Mouse (Mus musculus): ENCODE results near the gene Bcas3. TPM values are rescaled to one million over a fixed set of nuclear protein-coding genes. Genes with fewer than 3 reads are reported as not detected.
"Not testable (repeated sequence)": the region's sequence is repeated elsewhere in the genome, so short reads cannot be mapped to it uniquely, and the experiment has no call there.

Bcas3 gene
- total and polyA plus RNA-seq, 3 experiments, result 45.8 to 63.8 (median 47.6) TPM

DNA sequence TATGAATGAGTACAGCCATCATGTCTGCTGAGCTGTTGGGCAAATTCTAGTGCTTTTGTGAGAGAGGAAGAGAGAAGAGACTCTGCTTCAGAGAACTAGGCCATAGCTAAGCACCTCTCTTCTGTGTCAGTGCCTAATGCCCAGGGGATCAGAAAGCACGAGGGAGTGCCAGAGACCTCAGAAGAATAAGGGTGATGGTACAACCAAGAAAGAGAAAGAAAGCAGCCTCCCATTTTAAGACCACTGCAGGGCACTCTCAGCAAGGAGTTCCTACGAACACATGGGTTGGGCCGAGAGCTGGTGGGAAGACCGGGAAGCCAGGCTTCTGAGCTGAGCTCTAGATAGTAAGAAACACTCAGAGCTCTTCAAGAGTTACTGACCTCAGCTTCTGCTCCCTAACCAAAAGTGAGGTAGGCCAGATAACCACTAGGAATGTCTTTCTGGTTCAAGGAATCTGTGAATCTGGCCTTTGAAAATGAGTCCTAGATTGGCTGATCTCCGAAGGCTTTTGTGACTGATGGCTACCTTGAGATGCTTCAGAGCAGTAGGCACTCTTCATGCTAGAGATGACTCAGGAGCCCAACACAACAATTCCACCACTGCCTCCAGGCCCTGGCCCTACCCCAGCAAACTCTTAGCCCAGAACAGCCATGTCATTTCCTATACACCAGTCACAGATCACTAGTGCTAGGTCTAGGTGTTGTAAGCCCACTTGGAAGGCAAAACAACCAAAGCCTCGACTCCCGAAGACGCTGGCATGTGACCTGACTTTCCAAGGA is 359.2 kb downstream of the Bcas3 start:
- DNase-seq, result peak; percentile 62

- DNase-seq, result peak; percentile 88
These were observed 360.2 kb downstream of the Bcas3 start for GRCm38 (mm10) chr11:85712860-85713813.

DNA sequence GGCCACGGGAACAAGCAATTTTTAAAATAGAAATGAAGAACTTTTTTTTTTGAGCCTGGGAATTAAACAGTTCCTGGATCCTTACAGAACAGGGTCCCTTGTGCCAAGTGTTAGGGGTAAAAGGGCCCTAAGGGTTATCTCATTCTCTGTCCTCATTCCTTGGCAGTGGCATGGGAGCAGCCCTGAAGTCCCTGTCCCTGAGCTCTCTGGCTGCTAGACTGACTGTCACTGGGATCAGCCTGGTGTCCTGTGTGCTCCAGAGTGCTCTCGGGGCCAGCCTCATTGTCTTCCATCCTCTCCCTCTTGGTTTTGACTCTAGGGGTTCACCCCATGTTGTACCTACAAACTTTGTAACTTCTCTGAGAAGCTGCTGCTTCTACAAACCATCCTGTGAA is 360.8 kb downstream of the Bcas3 start:
- DNase-seq, result no peak

GRCm38 (mm10) chr11:85714312-85714931 is 361.5 kb downstream of the Bcas3 start:
- DNase-seq, result peak; percentile 59

DNA sequence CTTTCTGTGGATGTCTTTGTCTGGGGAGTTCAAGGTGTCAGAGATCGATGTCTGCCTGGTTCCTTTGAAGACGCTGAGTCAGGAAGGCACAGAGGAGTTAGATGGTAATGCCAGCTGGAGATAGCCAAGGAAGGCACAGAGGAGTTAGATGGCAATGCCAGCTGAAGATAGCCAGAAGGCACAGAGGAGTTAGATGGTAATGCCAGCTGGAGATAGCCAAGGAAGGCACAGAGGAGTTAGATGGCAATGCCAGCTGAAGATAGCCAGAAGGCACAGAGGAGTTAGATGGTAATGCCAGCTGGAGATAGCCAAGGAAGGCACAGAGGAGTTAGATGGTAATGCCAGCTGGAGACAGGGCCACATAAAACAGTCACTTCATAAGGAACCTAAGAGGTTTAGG is 363.8 kb downstream of the Bcas3 start:
- DNase-seq, result not testable (repeated sequence)

DNA sequence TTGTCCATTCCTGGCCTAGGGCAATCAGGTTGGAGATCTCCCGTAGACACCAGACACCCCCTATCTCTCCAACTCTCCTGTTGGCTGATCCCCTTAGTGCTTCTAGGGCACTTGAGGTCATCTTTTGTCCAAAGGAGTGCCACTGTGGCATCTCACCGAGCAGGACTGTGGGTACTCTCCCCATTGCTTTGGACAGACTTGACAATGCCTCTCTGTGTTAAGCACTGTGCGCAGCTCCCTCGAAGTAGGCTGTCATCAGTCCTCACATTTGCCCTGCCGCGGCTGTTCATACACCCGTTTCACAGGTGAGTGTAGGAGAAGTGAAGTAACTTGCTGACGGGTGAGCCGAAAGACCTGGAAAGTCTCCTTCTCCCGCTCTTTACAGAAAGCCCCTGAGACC is 366.1 kb downstream of the Bcas3 start:
- no peak for DNase-seq

- DNase-seq, result no peak
These were observed 366.8 kb downstream of the Bcas3 start for GRCm38 (mm10) chr11:85719766-85720165.

GRCm38 (mm10) chr11:85720269-85720773 is 367.4 kb downstream of the Bcas3 start:
- no peak for DNase-seq

GRCm38 (mm10) chr11:85721986-85722385 is 369.0 kb downstream of the Bcas3 start:
- no peak for DNase-seq

DNA sequence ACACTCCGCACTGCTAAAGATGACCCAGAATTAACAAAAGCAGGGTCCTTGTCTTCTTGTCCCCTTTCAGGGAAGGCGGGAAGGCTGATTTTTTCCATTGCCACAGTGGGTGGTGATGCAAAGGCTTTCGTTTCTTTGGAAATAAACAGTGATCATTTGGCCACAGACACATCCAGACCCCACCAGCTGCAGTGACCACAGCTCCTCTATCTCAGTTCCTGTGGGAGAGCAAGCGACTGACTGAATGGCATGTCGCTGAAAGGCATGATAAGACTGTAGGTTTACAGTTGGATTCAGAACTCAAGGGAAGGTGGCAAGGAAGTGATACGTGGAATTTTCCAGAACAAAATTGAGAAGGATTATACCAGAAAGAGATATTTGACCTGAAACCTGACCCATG is 371.2 kb downstream of the Bcas3 start:
- DNase-seq, result no peak

GRCm38 (mm10) chr11:85729725-85730124 is 376.8 kb downstream of the Bcas3 start:
- DNase-seq, result no peak

- DNase-seq, result no peak
These were observed 379.6 kb downstream of the Bcas3 start for GRCm38 (mm10) chr11:85732462-85733012.

- DNase-seq, result no peak
These were observed 380.6 kb downstream of the Bcas3 start for GRCm38 (mm10) chr11:85733577-85733976.

DNA sequence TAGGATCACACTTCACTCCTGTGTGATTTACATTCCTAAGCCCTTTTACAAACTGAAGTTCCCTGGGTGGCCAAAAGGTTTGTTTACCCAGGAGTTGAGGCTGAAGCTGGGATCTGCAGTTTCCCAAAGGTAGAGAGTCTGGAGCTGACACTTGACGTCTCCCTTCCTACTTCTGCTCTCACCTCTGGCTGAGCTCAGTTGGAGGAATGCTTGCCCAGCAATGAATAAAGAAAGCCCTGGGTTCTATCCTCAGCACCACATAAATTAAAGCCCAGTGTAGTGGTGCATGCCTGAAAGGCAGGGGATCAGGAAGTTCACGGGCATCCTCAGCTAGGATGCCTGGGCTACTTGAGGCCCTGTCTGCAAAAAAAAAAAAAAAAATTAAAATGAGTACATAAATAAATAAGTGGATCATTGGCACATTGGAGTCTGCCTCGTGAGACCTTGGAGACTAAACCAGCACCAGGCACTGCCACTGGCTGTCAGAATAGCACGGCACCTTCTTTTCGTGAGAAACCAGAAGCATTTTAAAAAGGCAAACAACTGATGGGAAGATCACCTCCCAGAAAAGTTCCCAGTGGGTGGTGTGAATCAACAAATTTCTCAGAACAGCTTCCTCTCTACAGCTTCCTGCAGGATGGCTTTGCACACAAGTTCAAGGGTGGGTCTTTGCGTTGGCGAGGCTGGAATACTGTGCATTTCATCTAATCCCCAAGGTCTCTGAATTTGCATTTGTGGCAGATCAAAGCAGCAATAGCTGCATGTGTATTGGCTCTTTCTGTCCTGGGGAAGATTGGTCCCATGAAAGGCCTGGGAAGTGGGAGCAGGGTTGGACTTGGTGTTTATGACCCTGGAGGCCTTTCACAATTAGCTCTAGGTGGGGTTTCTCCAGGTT is 381.6 kb downstream of the Bcas3 start:
- no peak for DNase-seq

DNA sequence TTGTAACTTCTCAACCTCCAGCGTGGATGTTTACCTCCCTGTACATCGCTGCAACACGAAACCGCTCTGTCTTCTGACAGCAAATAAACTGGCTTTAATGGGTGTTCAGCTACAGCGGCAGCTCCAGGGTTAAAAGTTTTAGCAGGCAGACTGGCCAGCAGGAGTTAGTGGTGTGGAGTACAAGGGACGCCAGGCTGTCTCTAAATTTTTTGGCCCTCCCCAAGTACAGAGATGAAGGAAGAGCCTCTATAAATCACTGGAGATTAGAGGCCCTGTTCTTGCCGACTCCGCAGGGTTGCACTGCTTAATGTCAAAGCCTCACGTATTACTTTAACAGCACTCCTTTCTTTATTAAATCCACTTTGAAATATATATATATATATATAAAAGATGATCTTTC is 384.3 kb downstream of the Bcas3 start:
- DNase-seq, result no peak

DNA sequence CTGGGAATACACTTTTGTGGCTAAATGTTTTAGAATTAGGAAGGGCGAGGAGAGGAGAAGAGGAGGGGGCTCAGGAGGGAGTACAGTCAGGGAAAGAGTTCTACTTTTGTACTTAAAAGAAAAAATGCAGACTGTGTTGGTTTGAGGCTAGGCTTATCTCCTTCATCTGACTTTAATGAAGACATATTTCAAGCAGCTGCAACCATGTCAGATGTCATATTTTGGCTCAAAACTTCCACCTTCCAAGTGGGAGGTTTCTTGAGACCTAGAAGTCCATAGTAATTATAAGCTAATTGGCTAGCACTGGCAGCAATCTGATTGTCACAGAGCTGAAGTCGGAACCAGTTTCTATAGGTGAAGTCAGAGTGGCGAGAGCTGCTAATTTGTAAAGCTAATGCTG is 384.9 kb downstream of the Bcas3 start:
- DNase-seq, result no peak

GRCm38 (mm10) chr11:85738585-85738984 is 385.6 kb downstream of the Bcas3 start:
- DNase-seq, result no peak

- no peak for DNase-seq
These were observed 386.5 kb downstream of the Bcas3 start for GRCm38 (mm10) chr11:85739266-85739977.

DNA sequence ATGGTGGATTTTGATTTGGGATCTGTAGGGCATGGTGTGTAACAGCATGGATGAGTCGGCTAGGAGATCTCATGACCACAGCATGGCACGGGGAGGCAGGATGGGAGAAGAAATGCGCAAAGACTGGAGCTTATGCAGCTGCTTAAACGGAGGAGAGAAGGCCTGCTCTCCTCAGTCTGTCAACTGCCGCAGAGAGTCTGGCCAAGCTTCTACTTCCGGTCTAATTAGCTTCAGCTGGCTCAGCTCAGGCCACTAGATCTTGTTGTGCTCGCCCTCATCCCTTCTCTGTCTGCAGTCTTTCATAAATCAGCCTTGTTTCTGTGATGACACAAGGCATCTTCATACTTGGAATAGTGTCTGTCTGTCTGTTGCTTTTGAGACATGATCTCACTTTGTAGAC is 393.4 kb downstream of the Bcas3 start:
- no peak for DNase-seq

- no peak for DNase-seq
These were observed 395.9 kb downstream of the Bcas3 start for GRCm38 (mm10) chr11:85748891-85749290.

Data from adrenal gland, adult 2 months (tissue).